Mouse (Mus musculus): ENCODE measurements around the gene H2afz. TPM values are rescaled to one million over a fixed set of nuclear protein-coding genes. Genes with fewer than 3 reads are reported as not detected.

Gene H2afz
- 2,591 and 2,901 TPM in 2 replicates for polyA plus RNA-seq (2016; fragmentation: Nextera tagmentation; extraction: Ambion mirVana)

- peak within 1 kb of the TSS; percentile 99 for H3K27ac ChIP-seq
Observed at GRCm38 (mm10) chr3:137864124-137864987, at the start of gene H2afz. TSS of gene H2afz (plus strand) at chr3:137864487.

GRCm38 (mm10) chr3:137818713-137819112, 45.6 kb upstream of the H2afz start:
- no peaks in the 10 kb centered on the region for H3K4me1 ChIP-seq (replicated peaks)
- H3K36me3 ChIP-seq = no peaks in the 10 kb centered on the region
- H3K9ac ChIP-seq (replicated peaks) = no peak overlapping the region
- WGBS = 27% methylated on average over 4 of the region's 4 CpGs
- no peaks in the 10 kb centered on the region for H3K27me3 ChIP-seq
- no peak overlapping the region for H3K4me3 ChIP-seq (replicated peaks)
- no peak for ATAC-seq (ENCODE audit: insufficient number of reproducible peaks, insufficient read depth, low FRiP score, low TSS enrichment, low read depth)
- H3K9me3 ChIP-seq = no peaks in the 10 kb centered on the region
- H3K4me2 ChIP-seq = no peak overlapping the region
- no peak overlapping the region for H3K27ac ChIP-seq

More at GRCm38 (mm10) chr3:137864124-137864987, at the start of gene H2afz:
- no peaks in the 10 kb centered on the region for H3K9me3 ChIP-seq
- peak within 1 kb of the TSS; percentile 60 for H3K4me2 ChIP-seq
- no peaks in the 10 kb centered on the region for H3K27me3 ChIP-seq
- H3K4me3 ChIP-seq (replicated peaks) = peak within 1 kb of the TSS; percentile 86
- H3K4me1 ChIP-seq (replicated peaks) = peaks cover 14% of the 10 kb centered on the region
- ATAC-seq (ENCODE audit: insufficient number of reproducible peaks, insufficient read depth, low FRiP score, low TSS enrichment, low read depth) = peak; percentile 91
- H3K36me3 ChIP-seq = peaks cover 9% of the 10 kb centered on the region; the same call in 1 of the 2 replicates
- under 1% methylated on average over 92 of the region's 115 CpGs for WGBS
- H3K9ac ChIP-seq (replicated peaks) = peak within 1 kb of the TSS; percentile 97

DNA sequence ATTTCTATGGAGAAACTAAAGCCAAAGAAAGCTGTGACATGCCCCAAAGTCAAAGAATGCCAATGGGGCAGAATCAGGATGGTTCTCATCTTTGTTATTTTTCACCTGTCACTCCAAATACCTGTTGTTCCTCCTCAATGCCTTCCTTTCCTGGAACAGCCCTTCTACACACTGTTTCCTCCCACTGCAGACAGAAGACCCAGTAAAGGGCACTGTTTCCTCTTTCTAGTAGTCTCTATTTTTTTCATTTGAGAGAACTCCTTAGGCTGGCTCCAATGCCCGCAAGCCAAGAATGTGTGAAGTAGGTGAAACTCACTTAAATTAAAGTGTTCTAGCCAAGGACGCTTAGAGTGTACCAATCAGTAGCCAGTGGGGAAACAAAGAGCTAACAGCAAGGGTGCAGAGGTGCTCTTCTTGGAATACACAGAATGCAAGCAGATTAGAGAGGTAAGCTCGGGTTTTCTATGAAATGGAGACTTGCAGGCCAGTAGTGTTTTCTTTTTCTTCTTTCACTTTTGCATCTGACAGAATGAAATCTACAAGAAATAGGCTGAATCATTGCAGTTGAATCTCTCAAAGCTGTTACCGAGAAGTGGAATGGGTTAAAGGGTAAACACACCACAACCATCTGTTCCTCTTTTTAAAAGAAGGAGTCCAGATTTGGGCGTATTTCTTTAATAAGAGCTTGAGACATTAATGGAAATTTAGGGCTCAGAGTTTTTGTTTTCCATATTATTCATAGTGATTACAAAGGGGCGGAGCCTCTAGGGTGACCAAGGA, 43.4 kb upstream of the H2afz start:
- no peak overlapping the region for H3K4me3 ChIP-seq (replicated peaks)
- no peaks in the 10 kb centered on the region for H3K4me1 ChIP-seq (replicated peaks)
- no peak overlapping the region for H3K4me2 ChIP-seq
- H3K36me3 ChIP-seq = no peaks in the 10 kb centered on the region
- 82% methylated on average over 6 of the region's 6 CpGs for WGBS
- H3K9me3 ChIP-seq = no peaks in the 10 kb centered on the region
- H3K27me3 ChIP-seq = no peaks in the 10 kb centered on the region
- H3K27ac ChIP-seq = no peak overlapping the region
- H3K9ac ChIP-seq (replicated peaks) = no peak overlapping the region
- no peak for ATAC-seq (ENCODE audit: insufficient number of reproducible peaks, insufficient read depth, low FRiP score, low TSS enrichment, low read depth)

DNA sequence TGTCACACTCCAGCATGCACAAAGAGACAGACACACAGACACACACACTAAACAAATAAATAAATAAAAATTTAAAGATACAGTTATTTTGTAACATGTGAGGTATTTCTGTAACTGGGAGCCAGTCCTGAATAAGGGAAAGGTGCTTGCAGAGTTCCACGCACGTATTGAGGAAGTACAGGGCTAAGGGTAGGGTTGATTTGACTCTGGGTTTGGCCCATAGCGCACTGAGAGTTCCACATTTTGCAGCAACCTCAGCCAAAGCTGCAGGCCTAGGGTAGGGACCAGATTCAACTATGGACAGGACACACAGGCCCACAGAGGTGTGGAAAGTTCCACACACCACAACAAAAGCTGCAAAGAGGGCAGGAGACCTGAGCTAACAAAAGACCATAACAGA, 41.0 kb upstream of the H2afz start:
- no peaks in the 10 kb centered on the region for H3K27me3 ChIP-seq
- no peak overlapping the region for H3K27ac ChIP-seq
- H3K4me1 ChIP-seq (replicated peaks) = peaks cover 6% of the 10 kb centered on the region; the same call in 1 of the 2 replicates
- 85% methylated on average over 3 of the region's 3 CpGs for WGBS
- no peak overlapping the region for H3K4me3 ChIP-seq (replicated peaks)
- no peaks in the 10 kb centered on the region for H3K9me3 ChIP-seq
- H3K4me2 ChIP-seq = no peak overlapping the region
- ATAC-seq (ENCODE audit: insufficient number of reproducible peaks, insufficient read depth, low FRiP score, low TSS enrichment, low read depth) = no peak
- H3K36me3 ChIP-seq = no peaks in the 10 kb centered on the region
- no peak overlapping the region for H3K9ac ChIP-seq (replicated peaks)

GRCm38 (mm10) chr3:137827678-137828077, 36.6 kb upstream of the H2afz start:
- peak overlapping the region; percentile 31 for H3K27ac ChIP-seq

GRCm38 (mm10) chr3:137831156-137831555, 33.1 kb upstream of the H2afz start:
- WGBS = 78% methylated on average over 2 of the region's 2 CpGs
- Histone ChIP-seq H3K4me3 (replicated peaks) (no peak overlapping the region), H3K9ac (replicated peaks) (no peak overlapping the region), H3K9me3 (no peaks in the 10 kb centered on the region), H3K4me1 (replicated peaks) (peaks cover 6% of the 10 kb centered on the region; the same call in 1 of the 2 replicates), H3K27ac (no peak overlapping the region), H3K27me3 (no peaks in the 10 kb centered on the region), H3K36me3 (no peaks in the 10 kb centered on the region), H3K4me2 (no peak overlapping the region)
- ATAC-seq (ENCODE audit: insufficient number of reproducible peaks, insufficient read depth, low FRiP score, low TSS enrichment, low read depth) = no peak

More at GRCm38 (mm10) chr3:137827678-137828077, 36.6 kb upstream of the H2afz start:
- H3K4me1 ChIP-seq (replicated peaks) = peaks cover 6% of the 10 kb centered on the region; the same call in 1 of the 2 replicates
- ATAC-seq (ENCODE audit: insufficient number of reproducible peaks, insufficient read depth, low FRiP score, low TSS enrichment, low read depth) = no peak
- no peak overlapping the region for H3K9ac ChIP-seq (replicated peaks)
- H3K27me3 ChIP-seq = no peaks in the 10 kb centered on the region
- H3K9me3 ChIP-seq = no peaks in the 10 kb centered on the region
- H3K4me2 ChIP-seq = 0 out of 2 replicates have a peak overlapping the region, but pooled peaks have one; percentile 19
- H3K36me3 ChIP-seq = no peaks in the 10 kb centered on the region
- no peak overlapping the region for H3K4me3 ChIP-seq (replicated peaks)
- whole genome bisulfite sequencing = 15% methylated on average over 11 of the region's 11 CpGs

GRCm38 (mm10) chr3:137833128-137833527, 31.2 kb upstream of the H2afz start:
- Histone ChIP-seq H3K9ac (replicated peaks) (no peak overlapping the region), H3K4me1 (replicated peaks) (no peaks in the 10 kb centered on the region), H3K4me2 (no peak overlapping the region), H3K9me3 (no peaks in the 10 kb centered on the region), H3K36me3 (no peaks in the 10 kb centered on the region), H3K27me3 (no peaks in the 10 kb centered on the region), H3K27ac (no peak overlapping the region), H3K4me3 (replicated peaks) (no peak overlapping the region)
- no peak for ATAC-seq (ENCODE audit: insufficient number of reproducible peaks, insufficient read depth, low FRiP score, low TSS enrichment, low read depth)

- H3K27ac ChIP-seq = no peak overlapping the region
- no peaks in the 10 kb centered on the region for H3K27me3 ChIP-seq
- no peak for ATAC-seq (ENCODE audit: insufficient number of reproducible peaks, insufficient read depth, low FRiP score, low TSS enrichment, low read depth)
- H3K9me3 ChIP-seq = no peaks in the 10 kb centered on the region
- H3K4me3 ChIP-seq (replicated peaks) = no peak overlapping the region
- H3K9ac ChIP-seq (replicated peaks) = no peak overlapping the region
- WGBS = 83% methylated on average over 4 of the region's 4 CpGs
- H3K36me3 ChIP-seq = no peaks in the 10 kb centered on the region
- H3K4me1 ChIP-seq (replicated peaks) = no peaks in the 10 kb centered on the region
- H3K4me2 ChIP-seq = no peak overlapping the region
Observed at GRCm38 (mm10) chr3:137833698-137834097, 30.6 kb upstream of the H2afz start.

DNA sequence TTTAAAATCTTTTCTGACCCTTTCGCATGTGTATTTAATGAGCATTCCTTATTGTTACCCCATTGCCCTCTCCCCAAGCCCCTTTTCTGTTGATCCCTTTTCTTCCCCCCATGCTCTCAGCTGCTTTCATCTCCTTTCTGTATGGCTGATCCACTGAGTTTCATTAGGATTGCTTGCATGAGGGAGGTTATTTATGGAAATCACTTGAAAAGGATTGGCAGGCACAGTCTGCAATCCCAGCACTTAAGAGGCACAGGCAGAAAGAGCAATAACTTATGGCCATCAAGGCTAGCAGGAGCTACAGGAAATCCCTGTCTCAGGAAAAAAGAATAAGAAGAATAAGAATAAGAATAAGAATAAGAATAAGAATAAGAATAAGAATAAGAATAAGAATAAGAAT, 27.7 kb upstream of the H2afz start:
- H3K9me3 ChIP-seq = no peaks in the 10 kb centered on the region
- H3K27ac ChIP-seq = no peak overlapping the region

DNA sequence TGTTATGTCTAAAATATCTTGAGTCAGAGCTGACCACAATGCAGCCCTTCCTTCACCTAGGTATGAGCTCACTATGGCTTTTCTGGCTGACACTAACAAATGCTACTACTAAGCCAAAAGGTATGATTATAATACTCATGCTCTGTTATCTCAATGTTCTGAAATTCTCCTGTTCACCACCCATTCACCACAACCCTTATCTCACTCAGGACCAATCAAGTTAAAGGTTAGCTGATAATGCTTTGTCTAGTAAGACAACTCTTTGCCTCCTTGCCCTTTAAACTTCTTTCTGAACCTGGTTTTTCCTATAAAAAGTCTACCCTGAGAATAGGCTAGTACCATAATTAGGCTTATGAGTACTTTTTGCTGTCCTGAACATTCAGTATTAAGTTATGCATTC, 26.1 kb upstream of the H2afz start:
- no peak overlapping the region for H3K4me3 ChIP-seq (replicated peaks)
- H3K4me2 ChIP-seq = no peak overlapping the region
- no peak for ATAC-seq (ENCODE audit: insufficient number of reproducible peaks, insufficient read depth, low FRiP score, low TSS enrichment, low read depth)
- no peaks in the 10 kb centered on the region for H3K27me3 ChIP-seq
- H3K36me3 ChIP-seq = no peaks in the 10 kb centered on the region
- H3K4me1 ChIP-seq (replicated peaks) = no peaks in the 10 kb centered on the region
- H3K27ac ChIP-seq = no peak overlapping the region
- no peaks in the 10 kb centered on the region for H3K9me3 ChIP-seq
- no peak overlapping the region for H3K9ac ChIP-seq (replicated peaks)

More for the DNA sequence above, 27.7 kb upstream of the H2afz start:
- Histone ChIP-seq H3K4me3 (replicated peaks) (no peak overlapping the region), H3K9ac (replicated peaks) (no peak overlapping the region), H3K4me1 (replicated peaks) (no peaks in the 10 kb centered on the region), H3K36me3 (no peaks in the 10 kb centered on the region), H3K4me2 (no peak overlapping the region), H3K27me3 (no peaks in the 10 kb centered on the region)
- 46% methylated on average over 1 of the region's 1 CpGs for WGBS
- ATAC-seq (ENCODE audit: insufficient number of reproducible peaks, insufficient read depth, low FRiP score, low TSS enrichment, low read depth) = no peak

GRCm38 (mm10) chr3:137842944-137843343, 21.3 kb upstream of the H2afz start:
- no peaks in the 10 kb centered on the region for H3K4me1 ChIP-seq (replicated peaks)
- no peak overlapping the region for H3K27ac ChIP-seq
- no peaks in the 10 kb centered on the region for H3K36me3 ChIP-seq
- 74% methylated on average over 1 of the region's 1 CpGs for WGBS
- no peak overlapping the region for H3K4me2 ChIP-seq
- H3K9ac ChIP-seq (replicated peaks) = no peak overlapping the region
- no peaks in the 10 kb centered on the region for H3K27me3 ChIP-seq
- ATAC-seq (ENCODE audit: insufficient number of reproducible peaks, insufficient read depth, low FRiP score, low TSS enrichment, low read depth) = no peak
- H3K4me3 ChIP-seq (replicated peaks) = no peak overlapping the region
- no peaks in the 10 kb centered on the region for H3K9me3 ChIP-seq

Data from limb, embryonic 12.5 days (tissue).